Mouse (Mus musculus): ENCODE results near the gene Abhd11. TPM values are rescaled to one million over a fixed set of nuclear protein-coding genes. Genes with fewer than 3 reads are reported as not detected.

The Abhd11 gene
- polyA plus RNA-seq, 1 experiment from 2014 or later = 70.9 TPM

GRCm38 (mm10) chr5:135011809-135012613 lies 3.1 kb downstream of the Abhd11 start:
- no peaks in the 10 kb centered on the region for H3K36me3 ChIP-seq
- H3K27ac ChIP-seq = peak overlapping the region; percentile 48; the same call in 1 of the 2 replicates
- WGBS = 29% methylated on average over 24 of the region's 26 CpGs
- H3K27me3 ChIP-seq (replicated peaks) = no peaks in the 10 kb centered on the region
- peaks cover 39% of the 10 kb centered on the region for H3K4me1 ChIP-seq
- peak overlapping the region; percentile 26 for H3K4me3 ChIP-seq (replicated peaks)
- ATAC-seq (ENCODE audit: insufficient read depth, low FRiP score, low read depth) = no peak
- H3K9me3 ChIP-seq = no peaks in the 10 kb centered on the region
- no peak overlapping the region for H3K9ac ChIP-seq
- H3K4me2 ChIP-seq = peak overlapping the region; percentile 42

GRCm38 (mm10) chr5:135012671-135013441 lies 3.9 kb downstream of the Abhd11 start:
- H3K9me3 ChIP-seq = no peaks in the 10 kb centered on the region
- no peaks in the 10 kb centered on the region for H3K36me3 ChIP-seq
- H3K9ac ChIP-seq = no peak overlapping the region
- WGBS = 9% methylated on average over 13 of the region's 16 CpGs
- peak overlapping the region; percentile 42 for H3K4me2 ChIP-seq
- no peaks in the 10 kb centered on the region for H3K27me3 ChIP-seq (replicated peaks)
- ATAC-seq (ENCODE audit: insufficient read depth, low FRiP score, low read depth) = no peak
- H3K4me1 ChIP-seq = peaks cover 37% of the 10 kb centered on the region
- H3K4me3 ChIP-seq (replicated peaks) = peak overlapping the region; percentile 26
- peak overlapping the region; percentile 48; the same call in 1 of the 2 replicates for H3K27ac ChIP-seq

GRCm38 (mm10) chr5:135015497-135015896 lies 6.5 kb downstream of the Abhd11 start:
- H3K27me3 ChIP-seq (replicated peaks) = no peaks in the 10 kb centered on the region
- ATAC-seq (ENCODE audit: insufficient read depth, low FRiP score, low read depth) = peak; percentile 13; the same call in 1 of the 2 replicates
- no peak overlapping the region for H3K9ac ChIP-seq
- H3K36me3 ChIP-seq = no peaks in the 10 kb centered on the region
- no peak overlapping the region for H3K4me3 ChIP-seq (replicated peaks)
- no peak overlapping the region for H3K27ac ChIP-seq
- peaks cover 29% of the 10 kb centered on the region for H3K4me1 ChIP-seq
- H3K4me2 ChIP-seq = no peak overlapping the region
- no peaks in the 10 kb centered on the region for H3K9me3 ChIP-seq
- 14% methylated on average over 7 of the region's 7 CpGs for WGBS

GRCm38 (mm10) chr5:135016224-135016759 lies 7.3 kb downstream of the Abhd11 start:
- H3K4me1 ChIP-seq = peaks cover 21% of the 10 kb centered on the region
- no peak overlapping the region for H3K27ac ChIP-seq
- no peak overlapping the region for H3K4me3 ChIP-seq (replicated peaks)
- no peaks in the 10 kb centered on the region for H3K27me3 ChIP-seq (replicated peaks)
- no peak overlapping the region for H3K4me2 ChIP-seq
- H3K9me3 ChIP-seq = no peaks in the 10 kb centered on the region
- 33% methylated on average over 4 of the region's 4 CpGs for WGBS
- no peaks in the 10 kb centered on the region for H3K36me3 ChIP-seq
- H3K9ac ChIP-seq = no peak overlapping the region
- no peak for ATAC-seq (ENCODE audit: insufficient read depth, low FRiP score, low read depth)

GRCm38 (mm10) chr5:135021814-135022213 lies 12.9 kb downstream of the Abhd11 start:
- no peaks in the 10 kb centered on the region for H3K27me3 ChIP-seq (replicated peaks)
- H3K27ac ChIP-seq = peak overlapping the region; percentile 26; the same call in 1 of the 2 replicates
- H3K9ac ChIP-seq = no peak overlapping the region
- no peak overlapping the region for H3K4me2 ChIP-seq
- 0 out of 2 replicates have a peak, but pooled peaks have one; percentile 1 for ATAC-seq (ENCODE audit: insufficient read depth, low FRiP score, low read depth)
- H3K36me3 ChIP-seq = no peaks in the 10 kb centered on the region
- H3K9me3 ChIP-seq = no peaks in the 10 kb centered on the region
- WGBS = 46% methylated on average over 6 of the region's 6 CpGs
- H3K4me3 ChIP-seq (replicated peaks) = no peak overlapping the region
- peaks cover 32% of the 10 kb centered on the region for H3K4me1 ChIP-seq

- Histone ChIP-seq H3K27me3 (replicated peaks) (no peaks in the 10 kb centered on the region), H3K36me3 (no peaks in the 10 kb centered on the region), H3K27ac (peak within 1 kb of the TSS; percentile 51; the same call in 1 of the 2 replicates), H3K4me2 (peak within 1 kb of the TSS; percentile 94), H3K4me3 (replicated peaks) (peak within 1 kb of the TSS; percentile 69), H3K9ac (peak within 1 kb of the TSS; percentile 69), H3K4me1 (peaks cover 35% of the 10 kb centered on the region), H3K9me3 (no peaks in the 10 kb centered on the region)
- under 1% methylated on average over 47 of the region's 61 CpGs for WGBS
- peak; percentile 90 for ATAC-seq (ENCODE audit: insufficient read depth, low FRiP score, low read depth)
These were observed 14.6 kb downstream of the Abhd11 start, which contains the start of gene Stx1a for GRCm38 (mm10) chr5:135023344-135024173. Stx1a (plus strand) TSS chr5:135023482.

GRCm38 (mm10) chr5:135024665-135025224 lies 15.8 kb downstream of the Abhd11 start:
- Histone ChIP-seq H3K4me1 (peaks cover 44% of the 10 kb centered on the region), H3K27ac (no peak overlapping the region), H3K4me3 (replicated peaks) (peak overlapping the region; percentile 69), H3K9ac (no peak overlapping the region), H3K4me2 (peak overlapping the region; percentile 94), H3K36me3 (no peaks in the 10 kb centered on the region), H3K27me3 (replicated peaks) (no peaks in the 10 kb centered on the region), H3K9me3 (no peaks in the 10 kb centered on the region)
- no peak for ATAC-seq (ENCODE audit: insufficient read depth, low FRiP score, low read depth)
- WGBS = 36% methylated on average over 11 of the region's 11 CpGs

- H3K4me1 ChIP-seq = peaks cover 44% of the 10 kb centered on the region
- H3K36me3 ChIP-seq = no peaks in the 10 kb centered on the region
- H3K4me2 ChIP-seq = peak overlapping the region; percentile 33
- H3K9ac ChIP-seq = no peak overlapping the region
- no peak for ATAC-seq (ENCODE audit: insufficient read depth, low FRiP score, low read depth)
- no peak overlapping the region for H3K4me3 ChIP-seq (replicated peaks)
- no peak overlapping the region for H3K27ac ChIP-seq
- no peaks in the 10 kb centered on the region for H3K27me3 ChIP-seq (replicated peaks)
- 9% methylated on average over 7 of the region's 7 CpGs for WGBS
- H3K9me3 ChIP-seq = no peaks in the 10 kb centered on the region
These were observed 16.9 kb downstream of the Abhd11 start for GRCm38 (mm10) chr5:135025899-135026298.

GRCm38 (mm10) chr5:135029007-135029854 lies 20.3 kb downstream of the Abhd11 start:
- Histone ChIP-seq H3K4me2 (peak overlapping the region; percentile 39), H3K27me3 (replicated peaks) (no peaks in the 10 kb centered on the region), H3K4me3 (replicated peaks) (no peak overlapping the region), H3K36me3 (no peaks in the 10 kb centered on the region), H3K9me3 (no peaks in the 10 kb centered on the region), H3K9ac (no peak overlapping the region), H3K4me1 (peaks cover 32% of the 10 kb centered on the region), H3K27ac (peak overlapping the region; percentile 58; the same call in 1 of the 2 replicates)
- no peak for ATAC-seq (ENCODE audit: insufficient read depth, low FRiP score, low read depth)
- WGBS = 38% methylated on average over 18 of the region's 18 CpGs

- 93% methylated on average over 5 of the region's 5 CpGs for WGBS
- no peak overlapping the region for H3K4me2 ChIP-seq
- H3K36me3 ChIP-seq = no peaks in the 10 kb centered on the region
- no peak overlapping the region for H3K27ac ChIP-seq
- peaks cover 12% of the 10 kb centered on the region for H3K4me1 ChIP-seq
- no peak for ATAC-seq (ENCODE audit: insufficient read depth, low FRiP score, low read depth)
- H3K9ac ChIP-seq = no peak overlapping the region
- no peak overlapping the region for H3K4me3 ChIP-seq (replicated peaks)
- no peaks in the 10 kb centered on the region for H3K27me3 ChIP-seq (replicated peaks)
- H3K9me3 ChIP-seq = no peaks in the 10 kb centered on the region
These were observed 23.6 kb downstream of the Abhd11 start for GRCm38 (mm10) chr5:135032581-135032980.

Measured in stomach, embryonic 15.5 days (tissue).